8 mouse cellular contexts compared by ENCODE assay signal in the genomic region with DNA sequence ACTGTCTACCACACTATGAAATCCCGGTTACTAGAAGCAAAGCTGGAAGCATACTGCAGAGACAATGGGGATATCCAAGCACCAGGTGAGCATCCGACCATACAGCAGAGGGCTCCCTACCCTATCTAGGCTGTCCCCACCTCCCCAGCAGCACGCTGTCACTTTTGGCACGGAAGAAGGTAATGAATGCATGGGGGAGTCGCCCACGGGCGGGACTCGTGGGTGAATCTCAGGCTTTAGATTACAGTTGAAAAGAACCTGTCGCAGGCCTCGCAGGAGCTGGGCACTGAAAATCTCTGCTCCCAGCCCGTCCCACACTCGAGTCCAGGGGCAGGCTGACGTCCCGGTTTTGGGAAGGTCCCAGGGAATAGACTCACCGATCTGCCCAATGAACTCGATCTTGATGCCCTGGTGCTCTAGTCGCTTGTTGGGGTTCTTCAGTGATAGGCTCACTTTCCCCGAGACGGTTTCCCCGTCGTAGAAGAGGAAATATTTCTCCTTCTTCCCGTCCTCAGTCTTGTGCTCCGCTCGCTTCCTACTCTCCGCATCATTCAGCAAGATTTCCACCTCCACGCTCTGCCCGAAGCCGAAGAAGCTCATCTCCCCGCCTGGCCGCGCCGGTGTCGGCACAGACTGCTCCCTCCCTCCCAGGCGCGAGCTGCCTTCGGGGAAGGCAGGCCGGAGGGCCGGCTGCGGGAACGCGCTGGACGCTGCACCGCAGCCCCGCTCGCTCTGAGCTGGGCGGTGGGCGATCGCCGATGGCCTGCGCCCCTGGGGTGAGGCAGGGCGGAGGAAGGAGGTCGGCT. TPM values are rescaled to one million over a fixed set of nuclear protein-coding genes. Genes with fewer than 3 reads are reported as not detected.
DNase-seq lines count a peak whose midpoint lies in the region; ATAC-seq and TF ChIP-seq lines count a peak whose summit lies in the region.

No protein-coding gene starts in this region.

- intact Hi-C loops in gastrocnemius, adult 2 months (cut with DNase I), result no loop called here
- intact Hi-C loops in left cerebral cortex, postnatal 14 days (cut with DNase I), result no loop called here

- ATAC-seq in common myeloid progenitor, adult 5-6 weeks (replicated peaks; ENCODE audit: low read depth, poor library complexity, severe bottlenecking), result peak; percentile 12; the same call in 1 of the 2 replicates
- ATAC-seq in megakaryocyte progenitor cell, adult 5-6 weeks (replicated peaks; ENCODE audit: poor library complexity), result peak; percentile 27

- H3K27ac ChIP-seq in gastrocnemius, adult 2 months, result peak overlapping the region; percentile 99

- peak; percentile 21; the same call in 1 of the 2 replicates for TF ChIP-seq CTCF in gastrocnemius, adult 2 months (IDR thresholded peaks at IDR 0.05)

- DNase-seq in ZHBTc4 (ENCODE audit: low read depth, low spot score), result peak; percentile 41
- DNase-seq in gastrocnemius, adult 2 months, result peak; percentile 36
- DNase-seq in induced T-regulatory cell, adult 2 months (ENCODE audit: low read depth), result peak; percentile 83
- peak; percentile 60 for DNase-seq in left cerebral cortex, postnatal 14 days (ENCODE audit: low spot score in 2 of 2)
- peak; percentile 22 for DNase-seq in right cerebral cortex, postnatal 4 days
- peak; percentile 18 for DNase-seq in yolk sac, embryonic 10.5 days (ENCODE audit: low spot score)

- peak overlapping the region; percentile 100 for H3K4me3 ChIP-seq in gastrocnemius, adult 2 months

RNA-seq across cellular contexts. Expression of a gene that starts 0.6 kb away (rescaled TPM):
- 29.3 and 37.8 TPM in 2 replicates for total RNA-seq in common myeloid progenitor, adult 5-6 weeks (2017)
- total RNA-seq in gastrocnemius, adult 2 months (2021), result 10 to 100 TPM; 26.2 to 26.9 TPM
- total RNA-seq in left cerebral cortex, postnatal 14 days (2021), result 100 to 1,000 TPM; 110 to 112 TPM
- total RNA-seq in megakaryocyte progenitor cell, adult 5-6 weeks (2015), result 47.7 and 55.6 TPM in 2 replicates
- total RNA-seq in megakaryocyte progenitor cell, adult 5-6 weeks (2017), result 40.1 and 44.7 TPM in 2 replicates

RNA-seq across cellular contexts. Expression of a gene that starts 0.8 kb away (rescaled TPM):
- total RNA-seq in common myeloid progenitor, adult 5-6 weeks (2017), result 52.3 and 64.8 TPM in 2 replicates
- total RNA-seq in gastrocnemius, adult 2 months (2021), result 1 to 10 TPM; 6.2 to 7.3 TPM
- total RNA-seq in left cerebral cortex, postnatal 14 days (2021), result 10 to 100 TPM; 15.3 to 16.3 TPM
- 70.8 and 82.6 TPM in 2 replicates for total RNA-seq in megakaryocyte progenitor cell, adult 5-6 weeks (2015)
- 38.8 and 39.2 TPM in 2 replicates for total RNA-seq in megakaryocyte progenitor cell, adult 5-6 weeks (2017)

RNA-seq across cellular contexts. Expression of a gene that starts 29.7 kb away (rescaled TPM):
- 63.2 and 110 TPM in 2 replicates for total RNA-seq in common myeloid progenitor, adult 5-6 weeks (2017)
- total RNA-seq in gastrocnemius, adult 2 months (2021), result 10 to 100 TPM; 18.7 to 24.8 TPM
- 10 to 100 TPM; 65.7 to 69.2 TPM for total RNA-seq in left cerebral cortex, postnatal 14 days (2021)
- total RNA-seq in megakaryocyte progenitor cell, adult 5-6 weeks (2015), result 130 and 154 TPM in 2 replicates
- 122 and 128 TPM in 2 replicates for total RNA-seq in megakaryocyte progenitor cell, adult 5-6 weeks (2017)

RNA-seq across cellular contexts. Expression of a gene that starts 29.9 kb away (rescaled TPM):
- total RNA-seq in common myeloid progenitor, adult 5-6 weeks (2017), result 9.4 and 9.8 TPM in 2 replicates
- total RNA-seq in gastrocnemius, adult 2 months (2021), result 10 to 100 TPM; 31.7 to 37.1 TPM
- total RNA-seq in left cerebral cortex, postnatal 14 days (2021), result 10 to 100 TPM; 30.1 to 30.6 TPM
- 19.6 and 24.6 TPM in 2 replicates for total RNA-seq in megakaryocyte progenitor cell, adult 5-6 weeks (2015)
- total RNA-seq in megakaryocyte progenitor cell, adult 5-6 weeks (2017), result 19.9 and 26.3 TPM in 2 replicates

Comparison
In these comparisons a context has a peak if more than half of its experiments do, and no peak if none do; other contexts are left out.
1. Peak in every context shown above with its lines: DNase-seq, ATAC-seq, H3K4me3 ChIP-seq and H3K27ac ChIP-seq.
2. DNase-seq: peak in every context shown above with its lines; median percentile 83 in induced T-regulatory cell, adult 2 months; 60 in left cerebral cortex, postnatal 14 days; 41 in ZHBTc4; 36 in gastrocnemius, adult 2 months; 22 in right cerebral cortex, postnatal 4 days; 18 in yolk sac, embryonic 10.5 days.